Mouse (Mus musculus) erythroid progenitor cell, adult 5-6 weeks (primary cell): ENCODE data around the gene Rspo4. TPM values are rescaled to one million over a fixed set of nuclear protein-coding genes. Genes with fewer than 3 reads are reported as not detected.

Source experiments
- ATAC-seq: replicated peaks from 2 replicates; pipeline ENCODE4 v1.8.0; 2016; ENCODE audit warnings: moderate number of reproducible peaks, mild to moderate bottlenecking, moderate TSS enrichment, inconsistent platforms; ENCODE audit not compliant: poor library complexity, low FRiP score, severe bottlenecking
- total RNA-seq, 2 experiments: library from RNA; stranded (forward) in 1 of 2; stranded (reverse) in 1 of 2; fragments of 150-400 nt in 1 of 2; fragments of 186-747, 209-891 nt in 1 of 2; gene quantifications; 2 replicates each; pipeline versions ENCODE4 v1.2.3 to v1.2.4; 2015 to 2017; ENCODE audit warnings: low replicate concordance in 2 of 2

Gene Rspo4
- total RNA-seq (2015; ENCODE audit: low replicate concordance): not detected in 2 replicates
- not detected in 2 replicates for total RNA-seq (2017; ENCODE audit: low replicate concordance)

DNA sequence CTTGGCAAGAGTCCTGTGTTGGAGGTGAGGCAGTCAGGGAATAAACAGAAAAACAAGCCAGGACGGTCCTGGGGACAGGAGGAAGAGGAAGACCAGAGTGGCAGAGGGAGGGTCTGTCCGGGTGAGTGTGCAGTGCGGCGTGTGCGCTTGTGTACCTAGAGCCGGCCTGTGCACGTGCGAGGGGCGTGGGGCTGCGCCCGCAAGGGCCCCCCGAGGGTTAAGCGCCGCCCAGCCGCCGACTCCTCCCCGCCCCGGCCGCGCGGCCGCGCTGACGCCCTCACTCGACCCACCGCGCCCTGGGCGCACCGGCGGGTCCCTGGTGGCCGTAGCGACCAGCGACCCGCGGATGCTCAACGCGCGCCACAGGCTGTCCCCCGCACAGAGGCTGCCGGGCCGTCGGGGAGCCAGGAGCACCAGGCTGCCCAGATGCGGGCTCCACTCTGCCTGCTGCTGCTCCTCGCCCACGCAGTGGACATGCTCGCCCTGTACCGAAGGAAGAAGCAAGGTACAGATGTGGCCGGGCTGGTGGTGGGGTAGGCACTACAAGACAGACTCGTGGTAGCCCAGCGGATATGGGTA, at the start of gene Rspo4:
TSS of gene Rspo4 (plus strand) at position 280 of the 579 bp plus-strand sequence.
- ATAC-seq: no peak

DNA sequence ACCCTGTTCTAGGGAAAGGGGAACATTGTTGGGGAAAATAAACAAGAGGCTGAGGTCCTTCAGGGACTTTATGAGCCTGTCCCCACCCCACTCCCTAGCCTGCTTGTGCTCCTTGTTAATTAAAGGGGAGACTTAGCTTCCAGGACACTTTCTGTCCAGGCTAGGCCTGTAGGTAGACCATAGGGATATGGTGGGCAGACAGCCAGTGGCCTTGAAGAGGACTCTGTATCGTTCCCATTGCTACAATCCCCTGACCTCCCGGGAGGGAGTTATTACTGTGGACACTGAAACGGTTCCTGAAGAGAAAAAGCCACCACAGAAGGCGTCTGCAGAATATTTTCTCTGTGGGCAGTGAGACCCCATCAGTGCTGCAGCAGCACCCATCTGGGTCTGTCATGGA, 27.1 kb upstream of the Rspo4 start:
- no peak for ATAC-seq

DNA sequence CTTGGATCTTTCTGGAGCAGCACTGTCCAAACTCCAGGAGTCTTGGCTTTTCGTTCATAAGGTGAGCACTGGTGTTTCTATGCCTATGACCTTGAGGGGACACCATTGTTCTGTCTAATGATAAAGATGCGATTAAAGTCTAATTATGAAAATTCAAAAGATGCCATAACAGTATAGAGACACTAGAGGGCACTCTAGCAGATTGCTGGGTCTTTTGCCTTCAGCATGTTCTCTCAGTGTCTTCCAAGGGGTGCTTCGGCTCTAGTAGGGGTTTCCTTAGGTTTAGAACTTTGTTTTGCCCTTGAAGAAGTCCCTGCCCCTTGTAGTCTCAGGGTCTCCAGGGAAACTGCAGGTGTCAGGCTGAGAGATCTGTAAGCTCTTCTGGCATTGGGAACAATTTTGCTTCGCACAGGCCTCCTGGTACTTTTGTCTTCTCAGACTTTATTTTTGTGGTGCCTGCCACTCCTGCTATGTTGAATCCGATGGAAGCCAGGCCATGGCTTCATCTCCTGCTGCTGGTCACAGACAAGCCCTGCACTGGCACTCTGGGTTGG, 19.6 kb downstream of the Rspo4 start:
- no peak for ATAC-seq

DNA sequence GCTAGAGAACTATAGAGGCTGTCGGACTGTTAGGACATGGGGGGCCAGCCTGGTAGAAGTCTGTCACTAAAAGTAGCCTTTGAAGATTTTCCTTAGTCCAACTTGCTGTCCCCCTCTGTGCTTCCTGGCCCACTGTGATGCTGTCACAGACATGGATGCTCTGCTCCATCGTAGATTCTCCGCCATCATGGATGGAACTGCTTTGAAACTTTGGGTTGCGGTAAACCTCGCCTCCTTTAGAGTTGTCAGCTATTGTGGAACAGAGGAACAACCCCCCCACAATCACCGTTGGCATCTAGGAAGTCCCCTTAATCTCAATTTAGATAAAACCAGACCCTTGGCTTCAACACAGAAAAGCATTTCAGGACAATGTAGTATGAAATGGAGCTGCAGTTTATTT, 22.2 kb downstream of the Rspo4 start:
- no peak for ATAC-seq

DNA sequence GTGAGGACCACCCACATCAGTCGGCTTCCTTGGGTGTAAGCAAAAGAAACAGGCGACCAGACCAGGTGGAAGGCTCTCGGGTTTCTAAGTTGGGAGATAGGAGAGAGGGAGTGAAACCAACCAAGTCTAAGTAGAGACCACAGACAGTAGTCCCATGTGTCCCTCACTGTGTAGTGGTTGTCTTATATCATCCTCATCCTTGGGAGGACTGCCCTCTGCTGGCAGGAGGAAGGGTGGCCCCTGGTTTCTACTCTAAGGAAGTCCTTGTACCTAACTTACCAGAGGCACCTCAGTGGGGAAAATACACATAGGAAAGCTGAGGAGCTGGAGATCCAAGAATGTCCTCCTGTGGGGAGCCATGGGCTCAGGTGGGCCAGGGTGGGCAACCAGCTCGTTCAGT, 23.8 kb downstream of the Rspo4 start:
- no peak for ATAC-seq

DNA sequence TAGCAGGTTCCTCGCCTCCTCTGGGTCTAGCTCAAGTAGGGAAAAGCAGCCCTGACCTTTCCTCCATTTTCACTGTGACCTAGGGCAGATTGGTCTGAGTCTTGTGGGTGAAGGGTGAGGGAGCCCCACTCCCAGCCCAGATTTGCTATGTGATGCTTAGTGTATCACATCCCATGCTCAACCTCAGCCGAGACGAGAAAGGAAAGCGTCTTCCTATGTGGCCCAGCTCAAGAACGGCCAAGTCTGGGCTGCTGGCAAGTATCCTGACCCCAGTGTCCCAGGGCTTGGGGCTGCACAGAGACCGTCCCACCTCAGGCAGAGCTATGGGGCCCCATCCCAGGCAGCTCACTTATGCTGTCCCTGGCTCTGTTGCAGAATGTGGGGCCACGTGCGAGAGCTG, 25.5 kb downstream of the Rspo4 start:
- ATAC-seq: no peak

DNA sequence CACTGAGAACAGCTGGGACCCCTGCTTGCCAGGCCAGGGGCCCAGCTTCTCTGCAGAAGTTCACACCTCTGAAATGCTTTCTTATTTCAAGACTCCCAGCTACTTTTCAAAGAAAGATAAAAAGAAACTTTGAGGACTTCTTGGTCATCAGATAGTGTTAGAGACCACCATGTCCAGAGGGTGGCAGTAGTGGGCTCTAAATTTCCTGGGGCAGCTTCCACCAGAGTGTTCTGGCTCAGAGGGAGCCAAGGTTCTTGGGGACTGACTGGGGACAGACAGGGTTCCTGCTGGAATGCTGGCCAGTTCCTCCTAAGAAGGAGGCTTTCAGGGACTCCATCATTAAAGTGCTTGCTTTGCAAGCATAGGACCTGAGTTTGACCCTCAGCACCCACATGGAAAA, 31.8 kb downstream of the Rspo4 start:
- ATAC-seq: no peak

DNA sequence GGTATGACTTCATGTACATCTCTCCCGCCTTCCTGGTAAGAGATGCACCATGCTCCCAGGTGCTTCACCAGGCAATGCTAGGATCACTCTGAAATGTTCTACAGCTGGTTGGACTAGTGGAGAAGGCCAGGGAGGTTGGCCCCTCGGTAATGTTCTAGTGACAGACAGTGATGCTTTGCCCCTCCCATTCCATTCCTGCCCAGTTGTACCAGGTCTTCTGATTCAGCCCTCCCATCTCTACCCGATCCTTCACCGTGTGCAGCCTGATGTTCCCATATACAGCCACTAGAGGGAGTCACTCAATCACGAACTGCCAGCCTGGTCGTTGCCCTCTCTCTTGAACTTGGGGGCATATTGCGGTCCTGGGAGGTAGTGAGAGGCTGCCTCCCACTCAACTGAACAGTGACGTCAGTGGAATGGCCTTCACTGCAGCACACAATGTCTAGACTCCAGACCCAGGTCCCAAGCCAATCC, 33.3 kb downstream of the Rspo4 start:
- ATAC-seq: 0 out of 2 replicates have a peak, but pooled peaks have one; percentile 47

DNA sequence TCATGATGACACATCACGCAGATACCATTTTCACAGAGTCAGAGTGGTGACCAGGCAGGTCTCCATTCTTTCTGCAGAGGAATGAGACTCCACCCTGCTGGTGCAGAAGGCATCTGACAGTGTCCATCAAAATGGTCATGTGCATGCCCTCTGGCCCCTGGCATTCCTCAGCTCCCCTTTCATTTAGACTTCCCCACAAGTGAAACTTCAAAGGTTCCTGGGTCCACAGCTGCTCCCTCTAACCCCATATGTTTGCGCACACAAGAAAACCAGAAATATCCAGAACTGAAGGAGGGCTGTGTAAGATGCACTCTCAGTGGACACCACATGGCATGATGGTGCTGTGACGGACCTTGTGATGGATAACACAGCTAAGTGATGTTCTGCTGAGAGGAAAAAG, 35.9 kb downstream of the Rspo4 start:
- ATAC-seq: no peak

DNA sequence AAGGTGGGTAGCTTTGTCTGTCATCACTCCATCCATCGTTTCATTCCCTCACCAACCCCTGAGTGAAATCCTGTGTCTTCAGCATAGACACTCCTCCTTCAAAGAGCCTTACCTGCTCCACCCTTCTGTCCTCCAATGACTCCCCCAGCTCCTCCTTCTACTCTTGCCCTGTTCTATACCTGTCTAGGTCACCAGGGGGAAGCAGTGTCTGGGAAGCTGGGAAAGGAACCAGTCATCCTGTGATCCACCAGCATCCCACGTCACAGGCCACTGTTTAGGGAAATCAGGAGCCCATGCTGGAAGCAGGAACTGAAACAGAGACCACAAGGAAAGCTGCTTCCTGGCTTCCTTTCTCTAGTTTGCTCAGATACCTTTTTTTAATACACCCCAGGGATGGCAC, 37.0 kb downstream of the Rspo4 start:
- ATAC-seq: no peak

DNA sequence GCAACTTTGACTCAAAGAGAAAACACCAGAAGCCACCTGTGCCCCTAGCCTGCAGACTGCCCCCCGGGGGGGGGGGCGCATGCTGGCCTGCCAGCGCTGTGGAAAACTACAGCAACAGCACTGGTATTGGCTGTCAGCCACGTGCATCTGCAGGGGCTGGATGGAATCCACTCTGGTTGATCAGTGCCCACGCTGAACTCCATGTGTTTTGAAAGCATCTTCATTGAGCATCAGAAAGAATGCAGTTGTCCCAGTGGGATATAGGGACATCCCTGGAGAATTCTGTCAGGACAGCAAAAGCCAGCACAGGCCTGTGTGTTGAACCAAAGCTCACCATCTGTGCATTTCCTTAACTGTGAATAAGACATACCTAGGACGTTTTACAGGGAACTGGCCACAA, 48.3 kb downstream of the Rspo4 start:
- ATAC-seq: no peak

DNA sequence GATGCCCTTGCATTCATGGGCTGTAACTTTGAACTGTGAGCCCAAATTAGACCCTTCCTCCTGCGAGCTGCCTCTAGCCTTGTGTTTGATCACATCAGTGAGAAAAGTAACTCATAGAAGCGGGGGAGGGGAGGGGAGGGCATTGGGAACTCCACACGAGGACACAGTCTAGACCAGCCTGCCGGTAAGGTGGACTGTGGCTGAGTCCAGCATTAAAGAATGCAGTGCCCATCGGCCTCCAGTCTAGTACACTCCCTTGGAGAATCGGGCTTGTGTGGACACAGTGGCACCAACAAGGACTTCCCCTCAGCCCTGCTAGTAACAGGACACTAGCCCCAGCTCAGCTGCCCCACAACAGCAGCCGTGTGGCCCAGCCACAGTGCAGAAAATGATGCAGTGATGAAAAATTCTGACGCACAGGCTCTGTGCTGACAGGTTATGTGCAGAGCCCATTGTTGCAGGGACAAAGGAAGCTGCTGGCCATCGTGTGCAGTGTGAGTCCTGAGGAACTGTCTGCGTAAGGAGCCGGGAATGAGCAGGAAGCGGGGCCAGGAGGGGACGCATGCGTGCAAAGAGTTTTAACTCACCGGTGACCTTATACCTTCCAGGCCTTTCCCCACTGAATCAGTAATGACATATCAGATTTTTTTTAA, 50.5 kb downstream of the Rspo4 start:
- ATAC-seq: no peak

DNA sequence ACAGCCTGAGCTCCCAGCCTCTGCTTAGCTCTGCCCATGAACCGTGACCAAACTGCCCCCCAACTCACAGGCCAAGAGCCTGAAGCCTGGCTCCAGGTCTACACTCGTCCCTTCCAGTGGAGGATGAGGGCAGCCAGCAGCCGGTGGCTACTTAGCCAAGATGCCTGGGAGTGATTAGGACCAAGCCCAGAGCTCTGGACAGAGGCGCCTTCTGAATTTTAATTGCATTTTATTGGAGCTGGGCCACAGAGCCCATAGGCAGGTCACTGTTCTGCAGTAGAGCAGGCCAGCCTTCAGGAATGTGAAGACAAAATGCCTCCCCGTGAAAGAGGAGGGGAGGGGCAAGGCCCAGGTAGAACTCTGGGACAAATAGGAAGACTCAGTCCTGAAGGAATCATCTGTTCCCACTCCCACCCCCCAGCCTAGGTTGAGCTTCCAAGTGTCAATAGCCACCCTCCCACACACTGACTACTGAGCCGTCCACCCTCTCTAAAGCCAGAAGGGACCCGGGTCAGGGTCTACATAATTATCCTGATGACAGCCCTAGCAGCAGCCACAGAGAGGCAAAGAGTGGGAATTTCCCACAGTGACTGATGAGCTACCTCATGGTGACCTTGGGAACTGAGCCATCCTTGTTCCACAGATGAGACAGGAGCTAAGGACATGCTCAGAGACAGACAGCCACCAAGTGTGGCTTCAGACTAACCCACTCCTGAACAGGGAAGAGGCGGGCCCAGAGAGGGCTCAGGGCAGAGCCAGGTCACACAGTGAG, 51.7 kb downstream of the Rspo4 start:
- no peak for ATAC-seq

DNA sequence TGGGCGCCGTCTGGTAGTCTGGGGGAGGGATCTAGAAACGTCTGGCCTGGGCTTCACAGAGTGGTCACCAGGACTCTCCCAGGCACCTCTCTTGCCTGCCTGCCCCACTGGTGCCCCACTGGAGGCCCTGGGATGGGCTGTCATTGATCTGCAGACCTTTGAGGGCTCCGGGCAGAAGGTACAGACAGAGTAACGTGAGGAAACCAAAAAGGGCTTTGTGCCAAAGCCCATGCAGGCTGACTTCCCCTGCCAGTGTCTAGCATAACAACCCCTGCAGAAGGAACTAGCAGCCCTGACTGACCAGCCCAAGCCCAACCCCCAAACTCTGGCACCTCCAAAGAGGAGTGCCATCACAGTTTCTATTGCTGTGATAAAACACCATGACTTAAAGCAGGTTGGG, 53.2 kb downstream of the Rspo4 start:
- no peak for ATAC-seq

DNA sequence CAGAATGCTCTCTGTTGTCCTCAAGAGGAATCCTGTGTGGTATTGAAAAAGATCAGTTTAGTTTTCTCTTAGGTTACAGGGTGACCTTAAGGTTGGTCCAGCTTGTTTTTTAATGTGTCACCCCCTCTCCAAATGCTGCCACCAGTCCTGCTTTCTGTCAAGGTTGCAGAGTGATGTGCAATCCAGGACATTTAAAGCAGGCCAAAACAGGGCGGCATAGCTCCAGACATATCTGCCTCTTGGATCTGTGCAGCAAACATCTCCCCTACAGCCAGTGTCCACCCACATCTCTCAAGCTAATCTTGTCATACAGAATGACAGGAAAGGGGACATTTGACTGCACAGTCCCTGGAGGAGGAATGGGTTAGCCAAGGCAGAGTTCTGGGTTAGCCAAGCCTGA, 55.4 kb downstream of the Rspo4 start:
- no peak for ATAC-seq

DNA sequence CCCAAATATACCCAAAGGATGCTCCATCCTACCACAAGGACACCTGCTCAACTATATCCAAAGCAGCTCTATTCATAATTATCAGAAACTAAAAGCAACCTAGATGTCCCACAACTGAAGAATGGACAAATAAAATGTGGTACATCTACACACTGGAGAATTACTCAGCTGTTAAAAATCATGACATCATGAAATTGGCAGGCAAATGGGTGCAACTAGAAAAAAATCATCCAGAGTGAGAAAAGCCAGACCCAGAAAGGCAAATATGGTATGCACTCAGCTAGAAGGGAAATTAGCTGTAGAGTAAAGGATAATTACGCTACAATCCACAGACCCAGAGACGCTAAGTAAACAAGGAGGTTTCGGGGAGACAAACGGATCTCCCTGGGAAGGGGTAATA, 58.1 kb downstream of the Rspo4 start:
- ATAC-seq: no peak

DNA sequence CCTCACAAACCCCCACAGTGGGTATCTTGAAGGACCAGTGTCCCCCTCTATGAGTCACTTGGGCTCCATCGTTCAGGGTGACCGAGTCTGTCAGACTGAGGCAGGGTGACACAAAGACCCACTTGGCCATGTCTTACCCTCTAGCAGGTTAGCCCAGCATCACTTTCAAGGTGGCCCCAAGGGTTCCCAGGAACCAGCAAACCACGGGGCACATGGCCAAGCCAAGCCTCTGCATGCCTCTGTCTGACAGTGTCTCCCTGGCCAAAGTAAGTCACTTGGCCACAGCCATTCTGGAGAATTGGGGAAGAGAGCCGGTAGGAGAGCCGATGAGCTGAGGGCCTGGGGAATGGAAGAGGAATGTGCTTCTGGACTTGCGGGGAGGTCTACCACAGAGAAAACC, 60.5 kb downstream of the Rspo4 start:
- ATAC-seq: no peak

DNA sequence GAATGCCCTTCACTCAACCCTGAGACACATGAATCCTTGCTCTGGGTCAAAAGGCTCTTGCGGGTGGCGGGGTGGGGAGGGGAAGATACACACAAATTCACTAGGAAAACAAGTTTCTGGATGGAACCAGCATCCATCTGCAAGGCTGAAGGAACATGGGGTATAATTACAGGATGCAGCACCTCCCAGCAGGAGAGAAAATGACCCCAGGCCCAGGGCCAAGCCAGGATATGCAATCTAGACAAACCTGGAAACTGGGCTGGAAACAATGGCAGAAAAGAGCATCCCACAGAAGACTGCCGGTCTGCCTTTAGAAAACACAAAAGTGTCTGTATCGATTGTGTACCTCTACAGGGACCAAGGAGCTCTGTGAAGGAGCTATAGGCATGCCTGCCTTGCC, 61.2 kb downstream of the Rspo4 start:
- no peak for ATAC-seq

DNA sequence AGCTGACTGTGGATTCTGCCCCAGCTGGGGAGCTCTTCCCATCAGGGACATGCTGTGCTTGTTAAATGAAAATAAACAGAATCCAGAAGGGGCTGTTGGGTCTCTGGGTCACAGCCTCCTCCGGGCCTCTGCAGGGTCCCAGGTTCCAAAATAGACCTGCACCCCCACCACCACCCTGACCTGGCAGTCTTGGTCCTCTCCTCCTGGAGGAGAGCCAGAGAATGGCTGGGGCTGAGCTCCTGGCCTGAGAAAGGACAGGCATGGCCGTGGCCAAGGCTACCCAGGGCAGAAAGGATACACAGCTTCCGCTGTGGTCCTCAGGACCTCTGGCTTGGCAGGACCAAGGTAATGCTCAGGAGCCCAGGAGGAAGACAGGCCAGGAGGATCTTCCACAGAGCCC, 61.9 kb downstream of the Rspo4 start:
- ATAC-seq: no peak

DNA sequence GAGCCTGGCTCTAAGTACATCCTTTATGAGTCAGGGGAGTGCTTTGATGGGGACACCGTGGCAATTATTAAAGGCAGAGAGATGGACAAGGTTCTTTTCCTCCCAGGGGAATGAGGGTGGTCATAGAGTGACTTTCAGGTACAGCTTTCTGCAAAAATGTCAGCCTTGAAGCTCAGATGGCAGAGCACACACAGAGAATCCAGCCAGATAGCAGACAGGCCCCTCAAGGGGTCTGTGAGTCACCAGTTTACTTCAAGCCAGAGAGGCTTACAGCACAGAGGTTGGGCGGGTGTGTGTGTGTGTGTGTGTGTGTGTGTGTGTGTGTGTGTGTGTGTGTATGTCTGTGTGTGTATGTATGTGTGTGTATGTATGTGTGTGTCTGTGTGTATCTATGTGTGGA, 64.3 kb downstream of the Rspo4 start:
- ATAC-seq: no peak

DNA sequence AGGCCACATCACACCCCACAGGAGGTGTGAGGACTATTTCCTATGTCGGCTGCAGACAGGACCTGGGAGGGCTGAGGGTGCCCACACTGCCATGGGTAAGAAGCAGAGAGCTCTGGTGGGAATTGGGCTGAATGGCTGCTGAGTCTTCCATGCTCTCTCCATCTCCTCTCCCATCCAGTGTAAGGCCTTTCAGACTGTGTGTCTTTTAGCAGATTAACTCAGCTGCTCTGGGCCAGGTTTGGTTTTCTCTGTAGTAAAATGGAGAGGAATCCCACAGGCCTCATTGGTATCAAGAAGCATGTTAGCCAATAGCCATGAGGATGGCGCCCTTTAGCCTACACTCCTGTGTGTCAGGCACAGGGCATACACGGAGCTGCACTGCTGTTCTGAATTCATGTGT, 66.7 kb downstream of the Rspo4 start:
- no peak for ATAC-seq
